Mouse (Mus musculus) adrenal gland, postnatal 36 days (tissue): ENCODE data around the gene Rgs19. TPM values are rescaled to one million over a fixed set of nuclear protein-coding genes. Genes with fewer than 3 reads are reported as not detected.

Source experiments
- DNase-seq, 2 experiments: peaks; one replicate each; pipeline ENCODE4 v3.0.0; 2021; ENCODE audit warnings: mixed read lengths in 1 of 2
- total RNA-seq, 2 experiments: library from RNA; stranded (reverse); gene quantifications; 2 replicates each; pipeline ENCODE4 v1.2.3; 2021

The Rgs19 gene
- total RNA-seq, 2 experiments from 2014 or later: 24.7 to 25.6 TPM

- DNase-seq: no peak
These were observed 9.1 kb downstream of the Rgs19 start for GRCm38 (mm10) chr2:181684713-181685112.

- no peak for DNase-seq
These were observed 10.4 kb downstream of the Rgs19 start for GRCm38 (mm10) chr2:181683381-181683780.

- DNase-seq: no peak
These were observed 11.8 kb downstream of the Rgs19 start for GRCm38 (mm10) chr2:181681978-181682377.

GRCm38 (mm10) chr2:181680716-181681117 lies 13.1 kb downstream of the Rgs19 start:
- peak; percentile 27 to 31 for DNase-seq

GRCm38 (mm10) chr2:181679951-181680715 lies 13.6 kb downstream of the Rgs19 start, which contains the start of gene Tcea2:
Tcea2 (plus strand) TSS chr2:181680310.
- DNase-seq: peak; percentile 77 to 84

- DNase-seq: peak; percentile 76 to 83
These were observed 15.0 kb downstream of the Rgs19 start for GRCm38 (mm10) chr2:181678780-181679179.

- DNase-seq: peak; percentile 42 to 54
These were observed 16.1 kb downstream of the Rgs19 start for GRCm38 (mm10) chr2:181677755-181678098.

GRCm38 (mm10) chr2:181677096-181677754 lies 16.6 kb downstream of the Rgs19 start:
- peak; percentile 56 to 63 for DNase-seq

- no peak for DNase-seq
These were observed 17.4 kb downstream of the Rgs19 start for GRCm38 (mm10) chr2:181676424-181676823.

- DNase-seq: peak; percentile 85 to 87
These were observed 18.3 kb downstream of the Rgs19 start for GRCm38 (mm10) chr2:181675454-181675853.

GRCm38 (mm10) chr2:181674934-181675333 lies 18.8 kb downstream of the Rgs19 start:
- no peak for DNase-seq

GRCm38 (mm10) chr2:181673501-181673900 lies 20.3 kb downstream of the Rgs19 start:
- peak; percentile 52 to 66 for DNase-seq

GRCm38 (mm10) chr2:181671984-181672383 lies 21.8 kb downstream of the Rgs19 start:
- DNase-seq: no peak

- peak; percentile 68 to 78 for DNase-seq
These were observed 22.5 kb downstream of the Rgs19 start, which contains the start of gene Sox18 for GRCm38 (mm10) chr2:181671326-181671725. Sox18 (minus strand) TSS chr2:181671640.

GRCm38 (mm10) chr2:181670913-181671311 lies 22.9 kb downstream of the Rgs19 start:
- DNase-seq: no peak

GRCm38 (mm10) chr2:181670285-181670912 lies 23.4 kb downstream of the Rgs19 start:
- peak; percentile 30 to 35 for DNase-seq

- peak; percentile 71 to 82 for DNase-seq
These were observed 30.5 kb downstream of the Rgs19 start for GRCm38 (mm10) chr2:181663298-181663630.

GRCm38 (mm10) chr2:181662620-181663297 lies 31.0 kb downstream of the Rgs19 start:
- DNase-seq: peak; percentile 39 to 45

- DNase-seq: peak; percentile 87 to 90
These were observed 34.1 kb downstream of the Rgs19 start for GRCm38 (mm10) chr2:181659609-181660055.

GRCm38 (mm10) chr2:181658930-181659555 lies 34.7 kb downstream of the Rgs19 start:
- peak; percentile 77 to 84 for DNase-seq

- no peak for DNase-seq
These were observed 35.2 kb downstream of the Rgs19 start for GRCm38 (mm10) chr2:181658528-181658927.

- DNase-seq: no peak
These were observed 36.3 kb downstream of the Rgs19 start for GRCm38 (mm10) chr2:181657441-181657840.
